ENCODE assay signal across 26 mouse cellular contexts in genomic region chr6:97893546-97893945, GRCm38 (mm10).
"Had no signal": no experiment of that assay in that cellular context is flagged by ENCODE, and none has a peak within 500 bp of the region (broad histone marks: within the 10 kb centered on the region; RNA-seq: fewer than 3 reads in every experiment).

No protein-coding gene starts in this region.

- H3K36me3 ChIP-seq: heart, embryonic 13.5 days; heart, embryonic 15.5 days; hindbrain, embryonic 10.5 days; hindbrain, embryonic 12.5 days; intestine, embryonic 15.5 days; limb, embryonic 13.5 days; limb, embryonic 15.5 days; liver, embryonic 13.5 days had no signal

- H3K9me3 ChIP-seq: heart, embryonic 13.5 days; heart, embryonic 15.5 days; hindbrain, embryonic 10.5 days; hindbrain, embryonic 12.5 days; intestine, embryonic 15.5 days; limb, embryonic 13.5 days; limb, embryonic 15.5 days; liver, embryonic 13.5 days had no signal

- H3K9ac ChIP-seq: heart, embryonic 13.5 days; heart, embryonic 15.5 days; hindbrain, embryonic 12.5 days; hindbrain, embryonic 14.5 days; intestine, embryonic 15.5 days; limb, embryonic 13.5 days; limb, embryonic 15.5 days; liver, embryonic 13.5 days had no signal

- H3K4me2 ChIP-seq: heart, embryonic 11.5 days; heart, embryonic 13.5 days; heart, embryonic 15.5 days; hindbrain, embryonic 12.5 days; hindbrain, embryonic 14.5 days; intestine, embryonic 15.5 days; limb, embryonic 13.5 days; limb, embryonic 15.5 days; liver, embryonic 13.5 days had no signal

- H3K27ac ChIP-seq: gastrocnemius, adult 2 months; heart, adult 2 months; heart, embryonic 13.5 days; heart, embryonic 15.5 days; hindbrain, embryonic 10.5 days; hindbrain, embryonic 12.5 days; hindbrain, embryonic 14.5 days; intestine, embryonic 15.5 days; layer of hippocampus, adult 2 months; left cerebral cortex, adult 2 months; limb, embryonic 13.5 days; limb, embryonic 15.5 days; liver, embryonic 13.5 days had no signal

- H3K4me3 ChIP-seq: gastrocnemius, adult 2 months; heart, adult 2 months; heart, embryonic 13.5 days; heart, embryonic 15.5 days; hindbrain, embryonic 10.5 days; hindbrain, embryonic 12.5 days; intestine, embryonic 15.5 days; layer of hippocampus, adult 2 months; left cerebral cortex, adult 2 months; limb, embryonic 13.5 days; limb, embryonic 15.5 days; liver, embryonic 13.5 days had no signal

- ATAC-seq: hindbrain, embryonic 16.5 days; inflammation-experienced regulatory T-cells, adult 6 months; intestine, embryonic 15.5 days; intestine, postnatal 0 days had no signal

- DNase-seq: gastrocnemius, adult 2 months; gastrocnemius, postnatal 10 days; gastrocnemius, postnatal 25 days; heart, adult 2 months; heart, postnatal 14 days; heart, postnatal 36 days; kidney, adult 18-20 months; kidney, adult 8-10 months; kidney, postnatal 10 days; kidney, postnatal 25 days; kidney, postnatal 4 days; liver, embryonic 13.5 days had no signal

- H3K27me3 ChIP-seq: heart, embryonic 13.5 days; heart, embryonic 15.5 days; hindbrain, embryonic 12.5 days; intestine, embryonic 15.5 days; limb, embryonic 13.5 days; limb, embryonic 15.5 days; liver, embryonic 13.5 days had no signal

- H3K4me1 ChIP-seq: heart, embryonic 15.5 days; hindbrain, embryonic 12.5 days; intestine, embryonic 15.5 days; limb, embryonic 15.5 days; liver, embryonic 13.5 days had no signal
